Mouse (Mus musculus) gonadal fat pad, adult 2 months (tissue): ENCODE data around the gene Apoa4. TPM values are rescaled to one million over a fixed set of nuclear protein-coding genes. Genes with fewer than 3 reads are reported as not detected.

ENCODE experiments used
- DNase-seq: peaks from one replicate; pipeline ENCODE4 v3.0.0-alpha.2; 2012; ENCODE audit warnings: low read depth
- polyA plus RNA-seq: library from polyadenylated mRNA; depleted of rRNA; stranded (reverse); fragments of >200 nt; gene quantifications from 2 replicates; pipeline ENCODE4 v1.2.3, GENCODE M21; 2012; rRNA removed

The Apoa4 gene
- 0.71 TPM in 1 of 2 replicates, not detected in the other for polyA plus RNA-seq

- no peak for DNase-seq
Measured at GRCm38 (mm10) chr9:46240526-46241153, at the start of gene Apoa4. Gene Apoa4, plus strand, starts transcription at chr9:46240696.

GRCm38 (mm10) chr9:46191234-46191633 is 49.3 kb upstream of the Apoa4 start:
- no peak for DNase-seq

- no peak for DNase-seq
Measured at GRCm38 (mm10) chr9:46191644-46192043, 48.9 kb upstream of the Apoa4 start.

- DNase-seq, result no peak
Measured at GRCm38 (mm10) chr9:46192642-46193041, 47.9 kb upstream of the Apoa4 start.

- no peak for DNase-seq
Measured at GRCm38 (mm10) chr9:46194809-46195208, 45.7 kb upstream of the Apoa4 start.

GRCm38 (mm10) chr9:46196699-46197169 is 43.8 kb upstream of the Apoa4 start:
- no peak for DNase-seq

GRCm38 (mm10) chr9:46198461-46198860 is 42.0 kb upstream of the Apoa4 start:
- no peak for DNase-seq

- no peak for DNase-seq
Measured at GRCm38 (mm10) chr9:46198936-46199335, 41.6 kb upstream of the Apoa4 start.

- no peak for DNase-seq
Measured at GRCm38 (mm10) chr9:46199609-46200008, 40.9 kb upstream of the Apoa4 start.

GRCm38 (mm10) chr9:46206834-46207500 is 33.5 kb upstream of the Apoa4 start:
- no peak for DNase-seq

GRCm38 (mm10) chr9:46207501-46207869 is 33.0 kb upstream of the Apoa4 start:
- no peak for DNase-seq

GRCm38 (mm10) chr9:46208401-46208974 is 32.0 kb upstream of the Apoa4 start:
- DNase-seq, result no peak

GRCm38 (mm10) chr9:46210473-46210872 is 30.0 kb upstream of the Apoa4 start:
- no peak for DNase-seq

- peak; percentile 84 for DNase-seq
Measured at GRCm38 (mm10) chr9:46214276-46214675, 26.2 kb upstream of the Apoa4 start.

- DNase-seq, result no peak
Measured at GRCm38 (mm10) chr9:46214946-46215337, 25.6 kb upstream of the Apoa4 start.

- DNase-seq, result peak; percentile 86
Measured at GRCm38 (mm10) chr9:46215338-46216322, 24.9 kb upstream of the Apoa4 start.

GRCm38 (mm10) chr9:46216744-46217470 is 23.6 kb upstream of the Apoa4 start:
- no peak for DNase-seq

GRCm38 (mm10) chr9:46218176-46218575 is 22.3 kb upstream of the Apoa4 start:
- no peak for DNase-seq

- DNase-seq, result no peak
Measured at GRCm38 (mm10) chr9:46223090-46223489, 17.4 kb upstream of the Apoa4 start.

GRCm38 (mm10) chr9:46224101-46224500 is 16.4 kb upstream of the Apoa4 start:
- DNase-seq, result no peak
